Mouse (Mus musculus): ENCODE measurements at regions not wholly inside any gene's neighbourhood (a gene's known extent, or its start where the extent isn't known, plus 50 kb on each side); places are given as distances from the start of the nearest gene placed in this dataset.

DNA sequence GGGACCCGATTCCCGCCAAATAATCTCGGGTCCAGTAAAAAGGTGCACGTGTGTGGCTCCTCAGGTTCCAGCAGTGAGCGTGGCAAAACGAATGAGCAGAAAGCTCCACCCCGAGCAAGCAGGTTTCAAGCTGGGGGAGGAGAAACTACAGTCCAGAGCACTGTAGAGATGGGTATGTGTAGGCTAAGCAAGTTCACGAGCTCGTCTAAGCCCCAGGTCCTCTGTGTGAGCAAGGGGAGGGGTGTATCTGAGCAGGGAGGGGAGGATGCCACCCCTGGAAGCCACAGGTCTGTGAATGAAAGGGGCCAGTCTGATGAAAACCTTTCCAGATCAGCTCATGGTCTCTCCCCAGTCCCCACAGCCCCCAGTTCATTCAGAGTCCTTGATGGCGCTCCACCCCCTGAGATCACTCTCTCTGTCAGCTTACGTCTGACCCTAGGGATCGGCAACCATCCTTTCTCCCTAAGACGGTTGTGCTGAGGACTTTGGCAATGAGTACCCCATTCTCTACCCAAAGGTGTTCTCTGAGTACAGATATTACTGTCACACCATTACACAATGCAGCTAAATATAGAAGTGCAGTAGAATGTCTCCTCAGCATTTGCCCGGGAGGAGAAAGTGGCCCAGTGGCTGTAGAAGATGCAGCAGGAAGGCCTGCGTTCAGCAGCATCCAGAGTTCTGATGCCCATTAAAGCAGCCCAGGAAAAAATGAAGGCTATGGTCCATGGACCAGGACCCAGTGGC, 89.2 kb upstream of the Ubl3 start:
- intact Hi-C loops (cut with DNase I): no loop called here
- no peak for DNase-seq (ENCODE audit: extremely low spot score in 1 of 2, low spot score in 2 of 2)

DNA sequence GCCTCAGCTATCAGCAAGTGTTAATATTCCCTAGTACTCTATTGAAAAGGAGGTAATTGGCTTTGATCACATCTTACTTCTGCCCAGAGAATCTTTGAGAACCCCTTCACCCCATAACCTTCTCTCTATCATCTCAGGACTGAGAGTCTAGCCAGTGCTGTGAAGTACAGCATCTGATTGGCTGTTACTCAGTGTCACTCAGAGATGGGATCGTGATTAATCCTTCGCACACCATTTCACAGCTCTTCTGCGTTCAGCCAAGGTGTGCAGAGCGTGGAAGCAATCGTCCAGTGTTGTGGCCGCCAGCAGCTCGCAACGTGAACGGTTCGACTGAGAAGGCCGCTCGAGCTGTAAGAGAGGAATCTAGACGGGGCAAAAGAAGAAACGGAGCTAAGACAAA, 87.9 kb upstream of the Ubl3 start:
- DNase-seq (ENCODE audit: extremely low spot score in 1 of 2, low spot score in 2 of 2): no peak
- intact Hi-C loops (cut with DNase I): no loop called here

DNA sequence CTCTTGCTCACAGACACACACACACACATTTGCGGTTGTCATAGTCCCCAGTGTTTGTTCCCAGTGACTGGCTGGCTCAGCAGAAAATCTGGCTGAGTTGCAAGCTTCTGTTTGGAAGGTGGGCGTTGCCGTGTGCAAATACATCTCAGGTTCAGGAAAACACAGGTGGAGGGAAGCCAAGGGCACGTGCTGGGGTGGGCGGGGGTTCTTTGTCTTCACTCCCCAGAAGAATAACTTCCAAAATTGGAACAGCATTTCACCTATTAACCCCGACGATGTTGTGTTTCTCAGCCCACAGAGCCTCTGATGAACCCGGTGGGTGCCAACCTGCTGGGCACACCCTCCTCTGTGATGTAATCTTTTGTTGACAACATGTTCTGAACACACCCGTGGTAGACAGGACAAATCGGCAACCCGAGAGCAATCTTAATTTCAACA, 82.3 kb upstream of the Ubl3 start:
- DNase-seq (ENCODE audit: extremely low spot score in 1 of 2, low spot score in 2 of 2): peak in 1 of 2 experiments; percentile 51

GRCm38 (mm10) chr5:148633999-148634398, 81.4 kb upstream of the Ubl3 start:
- intact Hi-C loops (cut with DNase I): no loop called here
- DNase-seq (ENCODE audit: extremely low spot score in 1 of 2, low spot score in 2 of 2): no peak

More for the DNA sequence above, 82.3 kb upstream of the Ubl3 start:
- intact Hi-C loops (cut with DNase I): no loop called here

DNA sequence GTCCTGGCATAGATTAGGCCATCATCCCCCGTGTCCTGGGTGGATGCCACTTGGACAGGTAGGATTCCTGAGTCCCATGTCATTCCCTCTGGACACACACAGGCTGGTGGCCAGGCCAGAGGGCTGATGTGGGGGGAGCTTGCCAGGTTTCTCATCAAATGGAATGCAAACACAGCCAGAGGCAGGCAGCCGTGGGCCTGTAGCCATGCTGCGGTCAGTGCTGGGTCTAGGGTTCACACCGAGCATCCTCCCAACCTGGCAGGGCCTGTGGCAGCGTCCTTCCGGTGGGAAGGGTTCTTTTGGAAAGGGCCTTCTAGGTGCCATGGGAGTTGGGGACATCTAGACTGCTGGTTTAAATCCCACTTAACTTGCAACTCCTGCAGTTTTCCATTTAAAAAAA, 80.7 kb upstream of the Ubl3 start:
- intact Hi-C loops (cut with DNase I): no loop called here
- DNase-seq (ENCODE audit: extremely low spot score in 1 of 2, low spot score in 2 of 2): no peak

DNA sequence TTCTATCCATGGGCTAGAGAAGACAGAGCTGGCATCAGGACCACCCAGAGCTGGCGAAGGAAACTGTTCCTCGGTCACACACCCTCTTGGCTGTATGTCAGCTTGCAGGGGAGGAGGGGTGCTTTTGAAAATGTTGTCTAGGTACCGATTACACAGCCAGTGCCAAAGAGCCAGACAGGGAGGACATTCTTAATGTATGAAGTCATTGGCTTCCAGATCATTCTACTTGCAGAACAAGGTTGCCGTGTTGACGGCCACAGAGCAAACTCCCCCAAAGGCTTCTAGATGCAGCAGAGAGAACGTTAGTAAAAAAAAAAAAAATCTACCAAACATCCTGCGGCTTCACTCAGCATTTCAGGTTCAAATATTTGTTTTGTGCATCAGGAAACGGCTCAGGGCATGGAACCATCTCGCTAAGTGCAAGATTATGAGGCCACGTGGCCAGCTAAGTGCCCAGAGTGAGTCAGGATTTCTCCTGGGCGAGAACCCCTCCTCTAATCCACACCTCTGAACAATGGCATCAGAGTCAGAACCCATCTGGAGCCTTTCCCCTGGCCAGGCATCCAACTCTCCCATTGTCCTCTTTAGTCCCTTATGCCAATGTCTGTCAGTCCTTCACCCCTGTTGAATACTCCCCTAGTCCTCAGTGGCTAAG, 80.1 kb upstream of the Ubl3 start:
- no peak for DNase-seq (ENCODE audit: extremely low spot score in 1 of 2, low spot score in 2 of 2)
- intact Hi-C loops (cut with DNase I): no loop called here

DNA sequence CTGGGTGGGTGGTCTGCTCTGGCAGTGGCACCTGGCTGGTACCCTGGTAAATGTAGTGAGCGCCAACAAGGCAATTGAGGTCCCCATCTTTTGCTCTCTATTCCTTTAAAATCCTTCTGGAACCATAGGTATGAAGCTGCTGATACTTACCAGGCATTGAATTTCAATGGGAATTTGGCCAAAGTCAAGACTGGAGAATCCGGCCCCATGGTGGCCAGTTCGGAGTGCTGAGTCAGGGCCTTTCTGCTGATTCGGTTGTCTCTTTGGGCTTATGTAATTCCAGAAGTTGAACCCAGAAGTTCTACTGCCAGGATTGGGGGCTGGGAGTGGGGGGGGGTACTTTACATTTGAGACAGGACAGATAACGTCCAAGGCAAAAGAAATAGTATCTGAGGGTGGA, 79.0 kb upstream of the Ubl3 start:
- DNase-seq (ENCODE audit: extremely low spot score in 1 of 2, low spot score in 2 of 2): no peak
- intact Hi-C loops (cut with DNase I): no loop called here

GRCm38 (mm10) chr5:148626014-148626413, 73.4 kb upstream of the Ubl3 start:
- intact Hi-C loops (cut with DNase I): no loop called here
- DNase-seq (ENCODE audit: extremely low spot score in 1 of 2, low spot score in 2 of 2): no peak

DNA sequence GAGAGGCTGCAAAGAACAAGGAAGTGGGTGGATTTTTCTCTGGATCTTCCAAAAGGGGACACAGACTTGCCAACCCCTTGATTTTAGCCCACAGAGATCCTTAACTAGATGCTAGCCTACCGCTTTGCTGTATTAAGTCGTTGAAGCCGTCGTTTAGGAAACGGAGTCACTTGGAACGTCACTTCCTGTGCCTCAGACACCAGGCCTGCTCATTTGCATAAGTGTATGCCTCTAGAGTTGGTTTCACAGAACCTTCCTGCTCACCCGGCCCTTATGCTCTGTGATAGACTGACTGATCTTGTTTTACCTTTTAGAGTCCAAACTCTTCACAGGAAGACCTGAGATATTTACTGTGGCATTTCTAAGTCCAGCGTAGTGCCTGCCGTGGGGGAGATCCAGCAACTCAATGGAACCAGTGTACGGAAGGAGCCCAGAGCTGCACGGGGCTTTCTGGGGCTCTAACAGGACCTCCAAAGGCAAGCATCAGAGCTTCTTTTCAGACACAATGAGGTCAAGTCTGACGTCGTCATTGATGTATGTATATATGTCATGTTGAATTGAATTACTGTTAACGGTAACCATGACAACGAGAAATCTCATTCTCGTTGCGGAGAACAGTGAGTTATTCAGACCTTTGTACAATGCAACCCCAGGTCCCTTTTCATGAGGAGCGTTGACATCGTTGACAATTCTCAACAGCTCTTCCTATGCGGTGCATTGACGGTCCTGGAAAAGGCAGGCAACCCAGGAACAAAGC, 72.2 kb upstream of the Ubl3 start:
- DNase-seq (ENCODE audit: extremely low spot score in 1 of 2, low spot score in 2 of 2): no peak
- intact Hi-C loops (cut with DNase I): no loop called here

- DNase-seq (ENCODE audit: extremely low spot score in 1 of 2, low spot score in 2 of 2): peak in 1 of 2 experiments; percentile 35
- intact Hi-C loops (cut with DNase I): no loop called here
Measured at GRCm38 (mm10) chr5:148620895-148621786, 68.6 kb upstream of the Ubl3 start.

GRCm38 (mm10) chr5:148619917-148620316, 67.3 kb upstream of the Ubl3 start:
- intact Hi-C loops (cut with DNase I): no loop called here
- no peak for DNase-seq (ENCODE audit: extremely low spot score in 1 of 2, low spot score in 2 of 2)

- DNase-seq (ENCODE audit: extremely low spot score in 1 of 2, low spot score in 2 of 2): no peak
- intact Hi-C loops (cut with DNase I): no loop called here
Measured at GRCm38 (mm10) chr5:148616426-148616825, 63.8 kb upstream of the Ubl3 start.

GRCm38 (mm10) chr5:148615706-148616366, 63.2 kb upstream of the Ubl3 start:
- DNase-seq (ENCODE audit: extremely low spot score in 1 of 2, low spot score in 2 of 2): peak; percentile 21 to 80
- intact Hi-C loops (cut with DNase I): no loop called here

- intact Hi-C loops (cut with DNase I): no loop called here
- DNase-seq (ENCODE audit: extremely low spot score in 1 of 2, low spot score in 2 of 2): no peak
Measured at GRCm38 (mm10) chr5:148615117-148615516, 62.5 kb upstream of the Ubl3 start.

- intact Hi-C loops (cut with DNase I): no loop called here
- DNase-seq (ENCODE audit: extremely low spot score in 1 of 2, low spot score in 2 of 2): no peak
Measured at GRCm38 (mm10) chr5:148611323-148611722, 58.7 kb upstream of the Ubl3 start.

- intact Hi-C loops (cut with DNase I): no loop called here
- DNase-seq (ENCODE audit: extremely low spot score in 1 of 2, low spot score in 2 of 2): no peak
Measured at GRCm38 (mm10) chr5:148609506-148609880, 56.9 kb upstream of the Ubl3 start.

- no peak for DNase-seq (ENCODE audit: extremely low spot score in 1 of 2, low spot score in 2 of 2)
Measured at GRCm38 (mm10) chr5:148608857-148609505, 56.4 kb upstream of the Ubl3 start.

DNA sequence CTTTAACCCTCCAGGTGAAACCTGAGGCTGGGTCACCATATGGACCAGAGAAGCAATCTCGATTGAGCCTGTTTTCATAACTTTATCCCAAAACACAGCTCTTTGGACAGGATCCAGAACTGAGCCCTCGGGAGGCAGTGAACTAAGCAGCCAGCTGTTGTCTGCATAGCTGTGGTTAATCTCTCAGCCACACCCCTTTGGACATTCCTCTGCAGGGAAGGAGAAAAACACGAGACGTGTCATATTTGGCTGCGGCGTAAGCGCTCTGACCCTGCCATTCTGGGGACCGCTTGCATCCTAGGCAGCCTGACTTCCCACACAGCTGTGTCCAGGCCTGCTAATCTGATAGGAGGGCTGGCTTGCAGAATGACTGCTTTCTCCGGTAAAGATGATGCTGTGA, 55.6 kb upstream of the Ubl3 start:
- DNase-seq (ENCODE audit: extremely low spot score in 1 of 2, low spot score in 2 of 2): peak in 1 of 2 experiments; percentile 59
- intact Hi-C loops (cut with DNase I): no loop called here

More at GRCm38 (mm10) chr5:148608857-148609505, 56.4 kb upstream of the Ubl3 start:
- intact Hi-C loops (cut with DNase I): no loop called here

Measured in left cerebral cortex, postnatal 10 days (tissue).